In genomic region chr6:49578340-49578739, GRCm38 (mm10) we compare ENCODE assay signal across 15 mouse cellular contexts.
"Had no signal": no experiment of that assay in that cellular context is flagged by ENCODE, and none has a peak within 500 bp of the region (broad histone marks: within the 10 kb centered on the region; RNA-seq: fewer than 3 reads in every experiment).

No protein-coding gene starts in this region.

- H3K27ac ChIP-seq: limb, embryonic 12.5 days; liver, embryonic 13.5 days; lung, embryonic 15.5 days; midbrain, embryonic 13.5 days; neural tube, embryonic 12.5 days had no signal

- H3K27me3 ChIP-seq: limb, embryonic 12.5 days; liver, embryonic 13.5 days; lung, embryonic 15.5 days; midbrain, embryonic 13.5 days; neural tube, embryonic 12.5 days had no signal

- DNase-seq: kidney, postnatal 14 days; layer of hippocampus, adult 9-11 months; layer of hippocampus, postnatal 36 days; liver; liver, embryonic 13.5 days; liver, postnatal 0 days; lung, postnatal 14 days; right cerebral cortex, postnatal 25 days; spleen, adult 18-20 months; thymus, adult 18-20 months; thymus, postnatal 14 days had no signal

- H3K4me2 ChIP-seq: limb, embryonic 12.5 days; liver, embryonic 13.5 days; lung, embryonic 15.5 days; midbrain, embryonic 13.5 days; neural tube, embryonic 12.5 days had no signal

- H3K36me3 ChIP-seq: limb, embryonic 12.5 days; liver, embryonic 13.5 days; lung, embryonic 15.5 days; midbrain, embryonic 13.5 days; neural tube, embryonic 12.5 days had no signal

- H3K4me1 ChIP-seq: limb, embryonic 12.5 days; liver, embryonic 13.5 days; lung, embryonic 15.5 days; neural tube, embryonic 12.5 days had no signal

- H3K9ac ChIP-seq: limb, embryonic 12.5 days; liver, embryonic 13.5 days; liver, postnatal 0 days; lung, embryonic 15.5 days; midbrain, embryonic 13.5 days; neural tube, embryonic 12.5 days had no signal

- H3K4me3 ChIP-seq: limb, embryonic 12.5 days; liver, embryonic 13.5 days; lung, embryonic 15.5 days; midbrain, embryonic 13.5 days; neural tube, embryonic 12.5 days had no signal

- H3K9me3 ChIP-seq: limb, embryonic 12.5 days; liver, embryonic 13.5 days; lung, embryonic 15.5 days; midbrain, embryonic 13.5 days; neural tube, embryonic 12.5 days had no signal

- ATAC-seq: liver, postnatal 0 days; midbrain, embryonic 13.5 days had no signal
